Mouse (Mus musculus) retina, postnatal 1 day (tissue): ENCODE measurements at regions not wholly inside any gene's neighbourhood (a gene's known extent, or its start where the extent isn't known, plus 50 kb on each side); places are given as distances from the start of the nearest gene placed in this dataset.

Source experiments
- DNase-seq: peaks from one replicate; pipeline ENCODE4 v3.0.0-alpha.2; 2012

DNA sequence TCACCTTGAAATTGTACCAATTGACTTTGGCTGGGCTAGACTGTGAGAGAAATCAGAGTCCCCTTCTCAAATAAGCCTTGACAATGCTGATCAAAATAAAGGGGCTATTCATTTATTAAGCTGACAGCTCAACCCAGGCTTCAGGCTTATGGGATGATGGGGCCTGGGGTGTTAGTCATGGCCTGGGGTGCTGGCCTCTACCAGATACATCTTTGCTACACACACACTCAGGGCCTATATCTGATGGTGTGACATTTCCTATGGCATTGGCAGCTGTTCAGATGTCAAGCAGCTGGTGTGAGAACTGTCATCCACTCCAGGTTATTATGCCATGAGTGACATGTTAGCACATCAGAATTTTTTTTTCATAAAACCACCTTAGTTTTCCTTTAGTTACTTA is 1396.2 kb downstream of the Mat2b start:
- DNase-seq, result peak; percentile 20

DNA sequence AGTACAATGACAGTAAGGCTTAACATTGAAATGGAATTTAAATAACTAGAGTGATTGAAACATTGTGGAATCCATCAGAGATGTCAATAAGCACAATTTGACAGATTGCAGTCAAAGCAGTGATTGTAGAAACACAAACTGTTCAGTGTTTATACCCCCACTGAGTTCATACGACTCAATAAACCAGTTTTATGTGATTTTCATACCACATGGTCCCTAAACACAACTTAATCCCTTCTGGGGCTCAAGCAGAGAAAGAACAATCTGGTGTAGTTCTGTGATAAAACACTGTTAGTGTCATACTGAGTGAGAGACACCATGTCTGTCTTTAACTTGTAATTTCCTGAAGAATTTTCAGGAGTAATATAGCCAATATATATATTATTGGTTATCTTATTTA is 1439.6 kb downstream of the Mat2b start:
- no peak for DNase-seq

DNA sequence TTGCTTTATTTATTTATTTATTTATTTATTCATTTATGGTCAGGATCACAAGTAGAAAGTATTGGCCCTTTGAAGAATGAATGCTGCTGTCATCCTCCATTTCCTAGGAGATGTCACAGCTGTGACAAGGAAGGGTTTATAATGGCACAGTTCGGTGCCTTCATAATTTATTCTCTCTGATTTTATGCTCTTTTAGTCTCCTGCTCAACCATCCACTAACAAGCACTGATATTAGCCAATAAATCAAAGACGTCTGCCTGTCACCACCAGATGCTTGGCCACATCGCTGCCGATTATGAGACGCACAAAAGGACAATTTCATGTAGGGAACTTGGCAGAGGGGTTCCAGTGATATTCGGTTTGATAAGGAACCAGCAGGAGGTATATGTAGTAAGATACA is 1466.7 kb downstream of the Mat2b start:
- peak; percentile 58 for DNase-seq

DNA sequence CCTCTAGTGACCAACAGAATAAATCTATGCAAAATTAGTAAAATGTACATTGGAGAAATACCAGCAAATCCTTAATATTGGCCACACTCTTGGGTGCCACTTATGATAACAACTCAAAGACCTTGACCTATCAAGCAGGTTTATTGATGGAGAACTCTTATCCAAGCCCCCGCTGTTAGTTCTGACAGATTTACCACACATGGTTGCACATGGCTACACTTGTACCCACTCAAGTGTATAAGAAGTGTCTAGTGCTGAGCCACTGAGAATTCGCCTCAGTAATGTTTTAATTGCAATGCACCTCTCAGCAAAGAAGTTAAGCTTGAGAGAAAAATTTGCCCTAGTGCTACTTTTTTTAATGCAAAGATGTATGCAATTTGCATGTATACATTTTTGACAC is 1470.3 kb downstream of the Mat2b start:
- DNase-seq, result peak; percentile 61

DNA sequence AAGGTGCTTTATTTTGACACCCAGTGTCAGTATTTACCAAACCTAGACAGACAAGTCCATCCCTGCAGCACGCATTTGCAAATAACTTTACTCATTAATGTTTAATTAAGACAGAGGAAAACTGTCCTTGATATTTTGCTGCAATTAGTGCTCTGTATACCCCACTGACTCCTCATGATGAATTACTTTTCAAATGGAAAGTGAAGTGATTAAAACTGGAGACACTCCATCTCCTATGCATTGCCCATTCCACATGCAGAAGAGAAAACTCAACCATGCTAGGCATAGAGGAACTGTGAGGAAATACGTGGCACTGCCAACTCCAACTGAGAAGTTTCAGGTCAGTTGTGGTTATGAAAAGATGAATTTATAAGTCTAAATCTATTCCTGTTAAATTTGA is 1471.6 kb downstream of the Mat2b start:
- peak; percentile 74 for DNase-seq
